Mouse (Mus musculus): ENCODE results near the gene Uck2.

- TF ChIP-seq CTCF (IDR thresholded peaks at IDR 0.05; ENCODE audit: extremely low read depth, insufficient read depth, insufficient read length, insufficient replicate concordance) (no peak), POLR2A (IDR thresholded peaks at IDR 0.05; ENCODE audit: low read depth, low read length) (no peak)
These were observed 3.0 kb downstream of the Uck2 start for GRCm38 (mm10) chr1:167282112-167282511.

Data from spleen, adult 2 months (tissue).